Mouse (Mus musculus) kidney, adult 2 months (tissue): ENCODE results near the gene Ovca2. TPM values are rescaled to one million over a fixed set of nuclear protein-coding genes. Genes with fewer than 3 reads are reported as not detected.

ENCODE experiments used
- DNase-seq: peaks from one replicate; pipeline ENCODE4 v3.0.0; 2021
- H3K27ac ChIP-seq: fragments of 200-500 bp; 2 replicates; pipeline ENCODE4 v1.5.1; 2012; ENCODE audit warnings: low read depth, low read length, control low read depth, inconsistent platforms; ENCODE audit not compliant: insufficient read depth
- H3K27me3 ChIP-seq: fragments of 200-500 bp; replicated peaks from 2 replicates; pipeline ENCODE4 v1.6.1; 2012; ENCODE audit warnings: mild to moderate bottlenecking, moderate library complexity, low read length, inconsistent platforms; ENCODE audit not compliant: control insufficient read depth, insufficient read depth
- H3K36me3 ChIP-seq: fragments of 200-500 bp; 2 replicates; pipeline ENCODE4 v1.6.1; 2012; ENCODE audit warnings: mild to moderate bottlenecking, moderate library complexity, low read length, inconsistent platforms; ENCODE audit not compliant: control insufficient read depth, insufficient read depth
- H3K4me1 ChIP-seq: fragments of 200-500 bp; 2 replicates; pipeline ENCODE4 v1.6.1; 2011; ENCODE audit warnings: low read length; ENCODE audit not compliant: control insufficient read depth, insufficient read depth
- H3K4me3 ChIP-seq: fragments of 200-500 bp; 2 replicates; pipeline ENCODE4 v1.5.1; 2011; ENCODE audit warnings: mild to moderate bottlenecking, low read depth, low read length, control low read depth; ENCODE audit not compliant: insufficient read depth
- CTCF ChIP-seq: fragments of 200-500 bp; conservative IDR thresholded peaks from 2 replicates; pipeline ENCODE4 v1.5.1; 2011; ENCODE audit warnings: low read depth, mild to moderate bottlenecking, control low read depth, low read length, moderate library complexity, mixed read lengths; ENCODE audit not compliant: insufficient read depth, insufficient read length
- POLR2A ChIP-seq: fragments of 200-500 bp; IDR thresholded peaks from one replicate; pipeline ENCODE4 v1.6.1; 2011; ENCODE audit warnings: low read depth, low read length, control low read depth
- WGBS: fragments of 180-500 bp; shearing (Covaris S2); methylation state at CpG from one replicate; pipeline ENCODE4 v1.1.7; 2018; 5-methylcytosine and 5-hydroxymethylcytosine counted together
- polyA plus RNA-seq: library from polyadenylated mRNA; depleted of rRNA; stranded (reverse); fragments of >200 nt; gene quantifications from 2 replicates; pipeline ENCODE4 v1.2.3, GENCODE M21; 2012; rRNA removed

Ovca2 gene
- polyA plus RNA-seq: 18.6 and 33.7 TPM in 2 replicates

GRCm38 (mm10) chr11:75178672-75179208 is at the start of gene Ovca2:
Gene Ovca2, minus strand, starts transcription at chr11:75178835.
- WGBS: under 1% methylated on average over 33 of the region's 33 CpGs
- no peaks in the 10 kb centered on the region; the same call in 1 of the 2 replicates for H3K36me3 ChIP-seq
- H3K27ac ChIP-seq: peak within 1 kb of the TSS; percentile 41
- peak; percentile 83 for TF ChIP-seq CTCF
- peak; percentile 48 for TF ChIP-seq POLR2A
- DNase-seq: peak; percentile 93
- peak within 1 kb of the TSS; percentile 94 for H3K4me3 ChIP-seq
- H3K4me1 ChIP-seq: peaks cover 4% of the 10 kb centered on the region; the same call in 1 of the 2 replicates
- no peaks in the 10 kb centered on the region for H3K27me3 ChIP-seq

GRCm38 (mm10) chr11:75227632-75228031 is 49.0 kb upstream of the Ovca2 start:
- no peaks in the 10 kb centered on the region for H3K4me1 ChIP-seq

GRCm38 (mm10) chr11:75224835-75225234 is 46.2 kb upstream of the Ovca2 start:
- Histone ChIP-seq H3K4me3 (no peak overlapping the region), H3K4me1 (peaks cover 3% of the 10 kb centered on the region; the same call in 1 of the 2 replicates), H3K27me3 (no peaks in the 10 kb centered on the region), H3K36me3 (no peaks in the 10 kb centered on the region), H3K27ac (no peak overlapping the region)
- TF ChIP-seq CTCF (no peak), POLR2A (no peak)
- 93% methylated on average over 4 of the region's 4 CpGs for WGBS
- no peak for DNase-seq

More at GRCm38 (mm10) chr11:75227632-75228031, 49.0 kb upstream of the Ovca2 start:
- Histone ChIP-seq H3K27me3 (no peaks in the 10 kb centered on the region), H3K27ac (no peak overlapping the region), H3K36me3 (no peaks in the 10 kb centered on the region), H3K4me3 (no peak overlapping the region)
- no peak for TF ChIP-seq CTCF
- no peak for TF ChIP-seq POLR2A
- no peak for DNase-seq
- 54% methylated on average over 3 of the region's 3 CpGs for WGBS

- Histone ChIP-seq H3K27me3 (no peaks in the 10 kb centered on the region), H3K36me3 (no peaks in the 10 kb centered on the region), H3K4me3 (no peak overlapping the region), H3K27ac (no peak overlapping the region), H3K4me1 (peaks cover 3% of the 10 kb centered on the region; the same call in 1 of the 2 replicates)
- no peak for DNase-seq
- WGBS: 94% methylated on average over 12 of the region's 12 CpGs
- TF ChIP-seq POLR2A: no peak
- no peak for TF ChIP-seq CTCF
These were observed 45.4 kb upstream of the Ovca2 start for GRCm38 (mm10) chr11:75224062-75224461.

GRCm38 (mm10) chr11:75220517-75221145 is 42.0 kb upstream of the Ovca2 start:
- Histone ChIP-seq H3K4me3 (no peak overlapping the region), H3K27ac (no peak overlapping the region), H3K4me1 (peaks cover 11% of the 10 kb centered on the region), H3K27me3 (no peaks in the 10 kb centered on the region), H3K36me3 (no peaks in the 10 kb centered on the region)
- TF ChIP-seq CTCF: no peak
- TF ChIP-seq POLR2A: no peak
- no peak for DNase-seq
- WGBS: 27% methylated on average over 6 of the region's 6 CpGs

GRCm38 (mm10) chr11:75220115-75220514 is 41.5 kb upstream of the Ovca2 start:
- peak; percentile 32 for DNase-seq
- H3K27ac ChIP-seq: no peak overlapping the region
- TF ChIP-seq CTCF (no peak), POLR2A (no peak)
- 42% methylated on average over 9 of the region's 9 CpGs for WGBS
- H3K4me1 ChIP-seq: peaks cover 12% of the 10 kb centered on the region
- no peaks in the 10 kb centered on the region for H3K36me3 ChIP-seq
- no peak overlapping the region for H3K4me3 ChIP-seq
- no peaks in the 10 kb centered on the region for H3K27me3 ChIP-seq

GRCm38 (mm10) chr11:75214081-75214950 is 35.7 kb upstream of the Ovca2 start:
- TF ChIP-seq POLR2A (no peak), CTCF (no peak)
- Histone ChIP-seq H3K27ac (peak overlapping the region; percentile 17), H3K4me3 (peak overlapping the region; percentile 36; the same call in 1 of the 2 replicates), H3K27me3 (no peaks in the 10 kb centered on the region), H3K36me3 (no peaks in the 10 kb centered on the region), H3K4me1 (peaks cover 25% of the 10 kb centered on the region)
- DNase-seq: peak; percentile 55
- 23% methylated on average over 13 of the region's 13 CpGs for WGBS
